Mouse (Mus musculus) small intestine, adult 2 months (tissue): Measurements from ENCODE around the gene Hipk4.

Source experiments
- CTCF ChIP-seq: fragments of 200-500 bp; IDR thresholded peaks from 2 replicates; pipeline ENCODE4 v1.5.1; 2012; ENCODE audit warnings: low read depth, mild to moderate bottlenecking, control low read depth, inconsistent platforms, low read length, moderate library complexity, mixed read lengths; ENCODE audit not compliant: insufficient replicate concordance, insufficient read length; ENCODE audit errors: extremely low read depth
- POLR2A ChIP-seq: fragments of 200-500 bp; IDR thresholded peaks from 2 replicates; pipeline ENCODE4 v1.6.1; 2012; ENCODE audit warnings: low read depth, mild to moderate bottlenecking, control low read depth, inconsistent platforms, low read length, moderate library complexity

- TF ChIP-seq CTCF (no peak), POLR2A (no peak)
Observed at GRCm38 (mm10) chr7:27543851-27544250, 20.8 kb downstream of the Hipk4 start.
